Mouse (Mus musculus) c-Kit-positive CD71-positive TER-119-positive erythroid progenitor cells, embryonic 14.5 days (primary cell): Measurements from ENCODE around the gene Fyb2.

Experiments used
- DNase-seq: peaks from one replicate; pipeline ENCODE4 v3.0.0-alpha.2; 2013; ENCODE audit warnings: low spot score

Fyb2 gene

DNA sequence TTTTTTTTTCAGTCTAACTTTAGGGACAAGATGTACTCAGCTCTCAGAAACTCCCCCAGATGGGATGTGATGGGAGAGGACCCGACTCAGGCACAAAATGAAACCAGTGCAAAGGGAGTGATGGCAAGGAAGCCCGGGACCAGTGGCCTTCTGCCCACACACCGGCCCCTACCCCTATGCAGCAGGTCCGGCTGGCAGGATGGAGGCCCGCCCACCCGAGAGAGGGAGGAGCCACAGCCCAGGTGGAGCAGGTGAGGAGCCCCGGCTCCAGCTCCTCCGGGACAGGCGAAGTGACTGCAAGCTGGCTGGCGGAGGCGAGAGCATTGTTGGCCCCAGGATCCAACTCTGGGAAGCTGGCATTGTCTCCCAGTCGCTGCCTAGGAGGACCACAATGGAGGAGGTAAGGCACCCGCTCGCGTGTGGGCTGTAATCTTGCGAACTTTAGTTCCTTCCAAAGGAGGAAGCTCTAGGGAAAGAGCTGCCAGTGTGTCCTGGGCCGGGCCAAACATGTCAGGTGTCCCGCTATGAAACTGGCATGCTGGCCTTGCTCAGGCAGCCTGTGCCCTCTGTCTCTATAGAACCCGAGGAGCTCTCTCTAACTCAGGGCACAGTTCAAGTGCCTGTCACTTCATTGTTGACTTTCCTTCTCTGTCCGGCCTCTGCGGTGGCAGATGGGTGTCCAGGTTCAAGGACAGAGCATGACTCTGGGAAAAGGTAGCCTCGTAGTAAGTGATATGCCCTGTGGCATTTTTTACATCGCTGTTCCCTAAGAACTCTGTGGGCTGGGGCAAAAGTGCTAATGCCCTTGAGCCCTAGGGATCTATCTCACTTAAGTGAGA is at the start of gene Fyb2:
Gene Fyb2 (plus strand): TSS at position 166 of the 839 bp plus-strand sequence.
- DNase-seq = no peak

DNA sequence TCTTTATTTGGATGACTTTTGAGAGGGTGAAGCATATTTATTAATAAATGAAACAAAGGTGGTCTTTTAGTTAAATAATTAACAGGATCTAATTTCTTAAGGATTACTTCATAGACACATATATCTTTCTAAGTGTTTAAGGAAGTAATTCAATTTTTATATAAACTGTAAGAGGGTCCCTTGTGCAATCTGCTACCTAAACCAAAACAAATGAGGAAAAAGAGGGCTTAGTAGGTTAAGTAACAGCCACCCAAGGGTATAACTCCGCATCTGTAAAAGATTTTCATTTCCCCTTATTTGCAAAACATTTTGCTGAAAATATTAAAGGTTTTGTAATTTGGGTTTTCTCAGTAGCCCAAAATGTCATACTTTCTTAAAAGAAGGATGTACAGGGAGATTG is 48.9 kb upstream of the Fyb2 start:
- DNase-seq = no peak

DNA sequence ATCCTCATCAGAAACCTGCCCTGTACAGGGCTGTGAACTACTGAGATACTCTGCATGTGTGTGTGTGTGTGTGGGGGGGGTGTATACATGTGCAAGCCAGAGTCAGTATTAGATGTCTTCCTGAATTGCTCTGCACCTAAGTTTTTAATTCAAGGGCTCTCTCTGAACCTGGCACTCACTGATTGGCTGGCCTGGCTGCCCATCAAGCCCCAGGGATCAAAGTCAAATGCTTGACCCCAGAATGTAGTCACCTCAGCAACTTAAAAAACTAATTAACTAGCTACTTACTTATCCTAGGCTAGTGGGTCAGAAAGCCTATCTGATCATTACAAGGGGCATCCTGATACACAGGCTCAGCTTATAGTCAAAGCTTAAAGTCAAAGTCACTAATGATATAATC is 43.7 kb upstream of the Fyb2 start:
- no peak for DNase-seq

DNA sequence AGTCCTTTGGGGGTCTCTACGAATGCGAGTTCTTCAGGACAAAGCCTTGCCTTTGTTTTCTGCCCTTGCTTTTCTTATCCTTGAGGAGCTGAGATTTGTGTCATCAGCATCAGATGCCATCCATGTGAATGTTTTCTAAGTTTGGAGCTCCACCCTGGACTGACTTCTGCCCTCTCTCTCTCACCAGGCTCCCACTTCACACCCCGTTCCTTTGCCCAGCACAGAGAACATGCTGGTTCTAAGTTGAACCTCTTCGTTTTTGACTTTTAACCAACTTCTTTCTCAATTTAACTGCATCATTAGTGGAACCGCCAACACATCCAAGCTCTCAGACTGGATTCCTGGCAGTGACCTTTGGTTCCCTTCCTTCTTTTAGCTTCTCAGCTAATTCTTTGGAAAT is 43.1 kb upstream of the Fyb2 start:
- no peak for DNase-seq

DNA sequence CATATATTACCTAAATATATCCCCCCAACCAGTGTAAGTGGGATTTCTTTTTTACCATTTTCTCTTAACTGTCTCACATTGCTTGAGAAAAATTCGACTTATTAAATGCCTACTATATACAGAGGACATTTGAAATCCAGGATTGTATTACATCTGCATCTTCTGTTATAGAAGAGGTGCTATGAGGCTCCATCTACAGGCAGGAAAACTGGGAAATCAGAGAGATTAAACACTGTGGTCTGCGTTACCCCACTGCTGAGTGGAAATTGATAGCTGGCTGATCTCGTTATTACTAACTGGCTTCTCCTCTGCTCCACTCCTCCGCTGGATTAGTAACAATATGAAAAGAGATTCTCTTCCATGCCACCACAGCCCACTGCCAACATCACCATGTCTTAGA is 37.4 kb upstream of the Fyb2 start:
- DNase-seq = no peak

GRCm38 (mm10) chr4:104876323-104876722 is 36.9 kb upstream of the Fyb2 start, which contains the start of gene C8a:
C8a (minus strand) TSS chr4:104876398.
- DNase-seq = no peak

GRCm38 (mm10) chr4:104887486-104887885 is 25.8 kb upstream of the Fyb2 start:
- no peak for DNase-seq

GRCm38 (mm10) chr4:104888499-104889262 is 24.6 kb upstream of the Fyb2 start:
- DNase-seq = no peak

- no peak for DNase-seq
These were observed 21.5 kb upstream of the Fyb2 start for GRCm38 (mm10) chr4:104891708-104892107.

DNA sequence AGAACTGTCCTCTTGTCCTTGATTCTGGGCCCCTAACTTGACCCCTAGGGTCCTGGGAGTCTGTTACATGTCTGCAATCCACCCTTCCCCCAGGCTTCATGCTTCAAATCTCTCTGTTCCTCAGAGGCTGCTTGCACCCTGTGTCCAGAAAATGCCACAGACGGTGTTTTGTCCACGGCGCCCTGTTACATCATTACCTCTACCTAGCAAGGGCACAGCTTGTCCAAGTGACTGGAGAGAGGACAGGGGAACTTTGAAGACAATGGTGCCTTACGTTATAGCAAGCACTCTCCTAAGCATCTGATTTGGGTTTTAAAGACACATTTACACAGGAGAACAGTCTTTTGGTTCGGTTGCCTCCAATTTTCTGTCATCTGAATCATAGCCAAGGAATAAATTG is 19.7 kb upstream of the Fyb2 start:
- no peak for DNase-seq

DNA sequence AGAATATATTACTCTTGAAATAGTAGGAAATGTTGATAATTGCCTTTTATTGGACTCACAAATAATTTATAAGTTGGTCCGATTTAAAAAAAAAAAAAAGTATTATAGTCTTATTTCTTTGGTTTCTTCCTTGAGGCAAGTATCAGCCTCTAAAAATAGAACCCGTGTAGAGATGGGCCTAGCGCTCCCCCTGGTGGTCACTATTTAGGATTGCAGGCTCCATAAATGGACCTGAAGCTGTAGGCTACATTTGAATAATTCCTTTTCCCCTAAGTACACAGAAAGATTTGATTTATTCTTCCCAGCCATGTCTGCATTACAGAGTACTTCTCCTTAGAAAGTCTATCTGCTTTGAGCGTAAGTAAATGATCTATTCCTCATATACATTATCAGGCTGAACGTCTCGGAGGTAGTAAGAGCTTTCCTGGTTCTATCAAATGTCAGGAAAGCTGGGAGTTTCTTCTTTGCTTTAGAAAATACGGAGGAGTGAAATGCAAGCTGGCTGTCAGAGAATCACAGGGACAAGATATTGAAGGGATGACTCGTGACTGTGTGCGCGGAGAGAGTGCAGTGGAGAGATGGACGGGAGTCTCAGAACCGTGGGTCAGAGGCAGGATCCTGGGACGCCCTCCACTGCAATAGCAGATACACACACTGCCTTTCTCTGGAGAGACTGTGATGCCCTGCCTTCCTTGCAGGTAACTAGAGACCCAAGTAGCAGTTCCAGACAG is 19.1 kb upstream of the Fyb2 start:
- DNase-seq = peak; percentile 24

DNA sequence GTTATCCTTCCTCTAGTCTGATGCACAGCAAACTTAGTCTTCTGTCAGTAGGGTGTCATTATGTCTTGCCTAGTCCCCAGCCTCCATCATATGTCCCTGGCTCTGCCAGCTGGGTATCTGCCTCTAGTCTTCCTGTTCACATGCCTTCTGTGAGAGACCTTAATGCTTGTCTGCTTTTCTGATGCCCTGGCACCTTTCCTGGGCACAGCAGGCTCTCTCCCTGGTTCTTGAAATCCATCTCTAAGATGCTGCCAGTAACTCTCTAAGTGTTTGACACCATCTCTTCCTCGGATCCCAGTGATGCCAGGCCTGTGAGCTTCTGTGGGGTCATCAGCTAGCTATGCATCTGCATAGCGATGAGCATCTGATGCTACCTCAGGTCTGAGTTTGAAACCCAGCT is 10.4 kb upstream of the Fyb2 start:
- no peak for DNase-seq

DNA sequence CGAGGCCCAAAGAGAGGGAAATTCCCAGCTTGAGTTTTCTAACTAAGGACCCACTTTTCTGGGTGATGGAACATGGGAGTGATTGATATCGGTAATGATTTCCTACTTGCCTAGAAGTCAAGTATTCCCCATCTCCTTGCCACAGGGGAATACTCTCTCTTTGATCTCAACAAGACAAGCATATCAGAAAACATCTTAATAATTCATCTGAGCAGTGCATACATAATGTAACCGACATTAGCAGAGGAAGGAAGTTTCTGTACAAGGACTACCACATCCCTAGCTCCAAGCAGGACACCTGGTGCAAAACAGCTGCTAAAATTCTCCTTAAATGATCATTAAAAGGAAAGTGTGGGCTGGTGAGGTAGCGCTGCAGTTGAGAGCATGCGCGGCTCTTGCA is 8.2 kb upstream of the Fyb2 start:
- no peak for DNase-seq

DNA sequence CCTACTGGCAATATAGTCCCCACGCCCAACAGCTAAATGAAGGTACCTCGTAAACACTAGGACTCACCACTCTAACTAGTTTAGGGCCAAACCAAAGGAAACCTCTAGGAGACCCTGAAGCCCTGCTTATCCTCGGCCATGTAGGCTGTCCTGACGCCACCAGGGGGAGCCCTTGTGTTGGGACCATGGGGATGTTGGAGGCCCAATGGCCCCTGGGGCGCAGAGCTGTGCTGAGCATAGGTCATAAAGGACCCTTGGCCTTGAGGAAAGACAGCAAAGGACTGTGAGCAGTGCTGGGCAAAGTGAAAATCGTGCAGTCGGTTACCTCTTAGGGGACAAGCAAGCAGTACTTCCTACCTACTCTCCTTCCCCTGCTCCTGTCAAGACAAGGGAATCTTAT is 1.6 kb upstream of the Fyb2 start:
- DNase-seq = peak; percentile 25

DNA sequence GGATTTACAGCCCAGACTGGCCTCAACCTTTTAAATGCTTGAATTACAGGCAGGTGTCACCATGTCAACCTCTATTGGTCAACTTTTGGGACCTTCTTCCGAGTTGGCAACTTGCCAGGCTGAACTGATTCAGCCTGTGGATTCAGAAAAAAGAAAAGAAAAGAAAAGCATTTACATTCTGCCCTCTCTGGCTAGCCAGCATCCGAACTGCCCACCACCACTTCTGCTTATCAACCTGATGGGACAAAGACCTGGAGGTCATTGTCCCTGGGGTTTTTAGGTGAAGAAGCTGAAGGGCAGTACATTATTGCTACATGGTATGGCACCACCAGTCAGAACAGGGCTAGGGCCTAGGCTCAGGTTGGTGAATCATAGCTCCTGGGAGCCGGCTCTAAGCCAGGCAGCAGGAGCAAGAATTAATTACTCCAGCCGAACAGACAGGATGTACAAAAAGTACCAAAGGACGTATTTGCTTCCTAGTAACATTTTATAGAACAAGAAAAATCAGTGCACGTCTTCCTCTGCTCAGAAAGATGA is 1.5 kb downstream of the Fyb2 start:
- no peak for DNase-seq

DNA sequence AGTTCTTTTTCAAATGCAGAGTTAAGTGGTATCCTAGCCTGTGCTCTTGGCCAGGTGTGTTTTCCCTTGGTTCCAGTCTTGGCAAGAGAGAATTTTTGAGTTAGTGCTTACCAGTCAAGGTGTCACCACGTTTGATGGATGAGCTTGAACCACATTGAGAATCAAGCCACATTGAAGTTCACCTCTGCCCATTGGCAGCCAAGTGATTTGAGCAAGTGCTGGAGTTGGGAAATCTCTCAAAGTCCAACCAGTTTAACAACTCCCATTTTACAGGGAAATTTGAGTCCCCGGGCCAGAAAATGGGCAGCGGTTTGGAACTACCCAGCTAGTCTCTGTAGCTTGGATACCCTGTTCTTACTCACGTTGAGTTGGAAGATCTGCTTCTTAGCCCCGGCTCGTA is 4.8 kb downstream of the Fyb2 start:
- no peak for DNase-seq

DNA sequence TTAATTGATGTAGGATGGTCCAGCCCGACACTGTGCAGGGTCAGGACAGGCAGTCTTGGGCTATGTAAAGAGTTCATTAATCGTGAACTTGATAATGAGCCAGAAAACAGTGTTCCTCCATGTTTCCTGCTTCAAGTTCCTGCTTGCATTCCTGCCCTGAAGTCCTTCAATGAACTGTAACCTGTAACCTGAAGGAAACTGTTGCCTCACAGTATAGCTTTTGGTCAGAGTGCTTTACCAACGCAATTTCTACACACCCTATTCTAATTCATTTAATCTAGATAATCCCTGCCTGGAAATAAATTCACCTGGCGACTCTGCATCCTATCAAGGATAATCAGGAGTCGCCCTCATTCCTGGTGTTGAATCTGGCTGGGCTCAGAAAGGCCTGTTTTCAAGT is 12.1 kb downstream of the Fyb2 start:
- DNase-seq = no peak

DNA sequence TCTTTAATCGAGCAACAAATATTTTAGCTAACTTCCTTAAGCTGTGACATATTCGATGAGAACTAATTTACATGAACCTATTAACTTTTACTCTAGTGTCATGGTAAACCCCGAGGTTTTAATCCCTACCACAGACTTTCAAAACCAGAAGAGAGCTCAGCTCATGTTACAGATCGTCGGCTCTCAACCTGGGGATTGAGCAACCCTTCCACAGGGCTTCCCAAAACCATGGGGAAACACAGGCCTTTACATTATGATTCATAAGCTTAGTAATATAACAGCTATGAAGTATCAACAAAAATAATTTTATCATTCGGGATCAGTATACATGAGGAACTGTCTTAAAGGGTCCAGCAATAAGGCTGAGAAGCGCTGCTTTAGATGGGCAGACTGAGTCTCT is 15.9 kb downstream of the Fyb2 start:
- DNase-seq = no peak

- DNase-seq = no peak
These were observed 20.4 kb downstream of the Fyb2 start for GRCm38 (mm10) chr4:104933620-104934019.

DNA sequence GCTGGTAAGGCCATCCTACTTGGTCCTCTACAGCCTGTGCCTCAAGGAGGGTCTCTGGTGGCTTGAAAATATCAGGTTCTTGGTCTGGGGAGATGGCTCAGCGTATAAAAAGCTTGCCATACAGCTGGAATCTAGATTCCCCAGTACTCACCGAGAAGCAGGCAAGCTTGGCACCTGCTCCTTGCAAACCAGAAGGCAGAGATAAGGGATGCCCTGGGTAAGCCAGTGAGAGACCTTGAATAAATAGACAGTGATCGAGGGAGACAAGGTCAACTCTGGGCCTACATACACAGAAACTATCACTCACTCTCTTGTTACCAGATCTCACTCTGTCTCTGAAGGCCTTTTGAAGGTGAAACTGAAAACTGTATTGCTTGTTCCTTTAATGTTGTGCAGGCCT is 21.7 kb downstream of the Fyb2 start:
- DNase-seq = no peak

GRCm38 (mm10) chr4:104935436-104935835 is 22.2 kb downstream of the Fyb2 start:
- DNase-seq = no peak

- no peak for DNase-seq
These were observed 22.8 kb downstream of the Fyb2 start for GRCm38 (mm10) chr4:104936011-104936410.
